Mouse (Mus musculus) hindbrain, embryonic 13.5 days (tissue): ENCODE measurements at regions not wholly inside any gene's neighbourhood (a gene's known extent, or its start where the extent isn't known, plus 50 kb on each side); places are given as distances from the start of the nearest gene placed in this dataset.

Source experiments
- ATAC-seq: fragments of 200-750 bp; cut with Nextera tagmentation; 2 replicates; pipeline ENCODE4 v1.8.0; 2017; ENCODE audit warnings: moderate TSS enrichment; ENCODE audit not compliant: low FRiP score
- H3K27ac ChIP-seq: fragments of 300-500 bp; sonication (generic); 2 replicates; pipeline ENCODE4 v1.5.1; 2015; ENCODE audit warnings: inconsistent platforms, mild to moderate bottlenecking, moderate library complexity
- H3K27me3 ChIP-seq: fragments of 300-500 bp; sonication (generic); 2 replicates; pipeline ENCODE4 v1.6.1; 2015; ENCODE audit warnings: mild to moderate bottlenecking, inconsistent platforms
- H3K36me3 ChIP-seq: fragments of 300-500 bp; sonication (generic); 2 replicates; pipeline ENCODE4 v1.6.1; 2015; ENCODE audit warnings: mild to moderate bottlenecking, inconsistent platforms
- H3K4me1 ChIP-seq: fragments of 300-500 bp; sonication (generic); replicated peaks from 2 replicates; pipeline ENCODE4 v1.6.1; 2015; ENCODE audit warnings: inconsistent platforms
- H3K4me2 ChIP-seq: fragments of 300-500 bp; sonication (generic); 2 replicates; pipeline ENCODE4 v1.6.1; 2015; ENCODE audit warnings: inconsistent platforms, mild to moderate bottlenecking, moderate library complexity
- H3K4me3 ChIP-seq: fragments of 300-500 bp; sonication (generic); 2 replicates; pipeline ENCODE4 v1.5.1; 2015; ENCODE audit warnings: mild to moderate bottlenecking, inconsistent platforms
- H3K9ac ChIP-seq: fragments of 300-500 bp; sonication (generic); 2 replicates; pipeline ENCODE4 v1.6.1; 2015; ENCODE audit warnings: mild to moderate bottlenecking, inconsistent platforms
- H3K9me3 ChIP-seq: fragments of 300-500 bp; sonication (generic); 2 replicates; pipeline ENCODE4 v1.6.1; 2016; ENCODE audit warnings: inconsistent platforms
- WGBS: fragments of 180-500 bp; shearing (Covaris S2); methylation state at CpG from one replicate; pipeline ENCODE4 v1.1.7; 2015; 5-methylcytosine and 5-hydroxymethylcytosine counted together

- Histone ChIP-seq H3K36me3 (no peaks in the 10 kb centered on the region), H3K4me2 (no peak overlapping the region), H3K9ac (no peak overlapping the region), H3K9me3 (no peaks in the 10 kb centered on the region), H3K27ac (no peak overlapping the region), H3K4me1 (no peaks in the 10 kb centered on the region), H3K4me3 (no peak overlapping the region), H3K27me3 (no peaks in the 10 kb centered on the region)
- WGBS: 87% methylated on average over 10 of the region's 10 CpGs
- ATAC-seq: no peak
These were observed 250.4 kb upstream of the Zeb2 start for GRCm38 (mm10) chr2:45367436-45368193.

- Histone ChIP-seq H3K27me3 (no peaks in the 10 kb centered on the region), H3K9ac (no peak overlapping the region), H3K27ac (no peak overlapping the region), H3K9me3 (no peaks in the 10 kb centered on the region), H3K4me3 (no peak overlapping the region), H3K4me2 (no peak overlapping the region), H3K36me3 (no peaks in the 10 kb centered on the region), H3K4me1 (no peaks in the 10 kb centered on the region)
- whole genome bisulfite sequencing: 79% methylated on average over 7 of the region's 7 CpGs
- ATAC-seq: no peak; the same call in 1 of the 2 replicates
These were observed 240.1 kb upstream of the Zeb2 start for GRCm38 (mm10) chr2:45357266-45357665.

- Histone ChIP-seq H3K27me3 (no peaks in the 10 kb centered on the region), H3K9me3 (no peaks in the 10 kb centered on the region), H3K36me3 (no peaks in the 10 kb centered on the region), H3K4me3 (no peak overlapping the region), H3K4me2 (no peak overlapping the region), H3K27ac (no peak overlapping the region), H3K4me1 (no peaks in the 10 kb centered on the region), H3K9ac (no peak overlapping the region)
- WGBS: 73% methylated on average over 8 of the region's 8 CpGs
- ATAC-seq: no peak; the same call in 1 of the 2 replicates
These were observed 239.5 kb upstream of the Zeb2 start for GRCm38 (mm10) chr2:45356558-45357170.

GRCm38 (mm10) chr2:45356021-45356420 lies 238.8 kb upstream of the Zeb2 start:
- no peaks in the 10 kb centered on the region for H3K4me1 ChIP-seq
- no peaks in the 10 kb centered on the region for H3K9me3 ChIP-seq
- 93% methylated on average over 12 of the region's 12 CpGs for whole genome bisulfite sequencing
- H3K36me3 ChIP-seq: no peaks in the 10 kb centered on the region
- no peak overlapping the region for H3K27ac ChIP-seq
- H3K27me3 ChIP-seq: no peaks in the 10 kb centered on the region
- H3K4me3 ChIP-seq: no peak overlapping the region
- ATAC-seq: no peak
- no peak overlapping the region for H3K4me2 ChIP-seq
- no peak overlapping the region for H3K9ac ChIP-seq

GRCm38 (mm10) chr2:45351529-45352133 lies 234.4 kb upstream of the Zeb2 start:
- no peak for ATAC-seq
- WGBS: 80% methylated on average over 1 of the region's 1 CpGs

GRCm38 (mm10) chr2:45346358-45346757 lies 229.2 kb upstream of the Zeb2 start:
- Histone ChIP-seq H3K9me3 (no peaks in the 10 kb centered on the region), H3K4me2 (no peak overlapping the region), H3K9ac (no peak overlapping the region), H3K27me3 (no peaks in the 10 kb centered on the region), H3K36me3 (no peaks in the 10 kb centered on the region), H3K4me3 (no peak overlapping the region), H3K4me1 (no peaks in the 10 kb centered on the region), H3K27ac (no peak overlapping the region)
- ATAC-seq: no peak
- 92% methylated on average over 5 of the region's 5 CpGs for WGBS

More at GRCm38 (mm10) chr2:45351529-45352133, 234.4 kb upstream of the Zeb2 start:
- H3K4me3 ChIP-seq: no peak overlapping the region
- no peaks in the 10 kb centered on the region for H3K9me3 ChIP-seq
- H3K9ac ChIP-seq: no peak overlapping the region
- H3K4me1 ChIP-seq: no peaks in the 10 kb centered on the region
- no peak overlapping the region for H3K27ac ChIP-seq
- H3K27me3 ChIP-seq: no peaks in the 10 kb centered on the region
- no peak overlapping the region for H3K4me2 ChIP-seq
- H3K36me3 ChIP-seq: no peaks in the 10 kb centered on the region

GRCm38 (mm10) chr2:45339866-45340265 lies 222.7 kb upstream of the Zeb2 start:
- ATAC-seq: no peak
- H3K27ac ChIP-seq: no peak overlapping the region
- WGBS: 80% methylated on average over 1 of the region's 1 CpGs
- no peak overlapping the region for H3K9ac ChIP-seq
- H3K27me3 ChIP-seq: no peaks in the 10 kb centered on the region
- no peak overlapping the region for H3K4me3 ChIP-seq
- H3K9me3 ChIP-seq: no peaks in the 10 kb centered on the region
- H3K4me2 ChIP-seq: no peak overlapping the region
- H3K4me1 ChIP-seq: no peaks in the 10 kb centered on the region
- H3K36me3 ChIP-seq: no peaks in the 10 kb centered on the region

- no peak for ATAC-seq
- no peak overlapping the region for H3K27ac ChIP-seq
These were observed 221.6 kb upstream of the Zeb2 start for GRCm38 (mm10) chr2:45338809-45339208.

GRCm38 (mm10) chr2:45316945-45317565 lies 199.9 kb upstream of the Zeb2 start:
- Histone ChIP-seq H3K27ac (no peak overlapping the region), H3K27me3 (no peaks in the 10 kb centered on the region), H3K36me3 (no peaks in the 10 kb centered on the region), H3K4me3 (no peak overlapping the region), H3K4me1 (no peaks in the 10 kb centered on the region), H3K9me3 (no peaks in the 10 kb centered on the region), H3K9ac (no peak overlapping the region), H3K4me2 (no peak overlapping the region)
- ATAC-seq: no peak
- WGBS: 93% methylated on average over 4 of the region's 4 CpGs

More at GRCm38 (mm10) chr2:45338809-45339208, 221.6 kb upstream of the Zeb2 start:
- Histone ChIP-seq H3K4me1 (no peaks in the 10 kb centered on the region), H3K4me3 (no peak overlapping the region), H3K27me3 (no peaks in the 10 kb centered on the region), H3K4me2 (no peak overlapping the region), H3K9me3 (no peaks in the 10 kb centered on the region), H3K9ac (no peak overlapping the region), H3K36me3 (no peaks in the 10 kb centered on the region)

- WGBS: 43% methylated on average over 7 of the region's 7 CpGs
- Histone ChIP-seq H3K36me3 (no peaks in the 10 kb centered on the region), H3K9me3 (no peaks in the 10 kb centered on the region), H3K4me1 (peaks cover 11% of the 10 kb centered on the region), H3K27me3 (no peaks in the 10 kb centered on the region), H3K27ac (no peak overlapping the region), H3K9ac (no peak overlapping the region), H3K4me2 (no peak overlapping the region), H3K4me3 (no peak overlapping the region)
- ATAC-seq: peak; percentile 54; the same call in 1 of the 2 replicates
These were observed 170.4 kb upstream of the Zeb2 start for GRCm38 (mm10) chr2:45287530-45288009.

- H3K4me2 ChIP-seq: no peak overlapping the region
- no peaks in the 10 kb centered on the region for H3K36me3 ChIP-seq
- no peak overlapping the region for H3K4me3 ChIP-seq
- no peaks in the 10 kb centered on the region for H3K9me3 ChIP-seq
- no peak overlapping the region for H3K9ac ChIP-seq
- ATAC-seq: no peak
- no peaks in the 10 kb centered on the region for H3K27me3 ChIP-seq
- H3K4me1 ChIP-seq: peaks cover 11% of the 10 kb centered on the region
- no peak overlapping the region for H3K27ac ChIP-seq
These were observed 166.6 kb upstream of the Zeb2 start for GRCm38 (mm10) chr2:45283811-45284210.

- Histone ChIP-seq H3K4me1 (no peaks in the 10 kb centered on the region), H3K36me3 (no peaks in the 10 kb centered on the region), H3K27ac (no peak overlapping the region), H3K27me3 (no peaks in the 10 kb centered on the region), H3K4me2 (no peak overlapping the region), H3K9ac (no peak overlapping the region), H3K9me3 (no peaks in the 10 kb centered on the region), H3K4me3 (no peak overlapping the region)
- WGBS: 86% methylated on average over 4 of the region's 4 CpGs
- ATAC-seq: no peak
These were observed 162.3 kb upstream of the Zeb2 start for GRCm38 (mm10) chr2:45279490-45279889.
